Mouse (Mus musculus): ENCODE data around the gene Sprr1a.
"Not testable (repeated sequence)": the region's sequence is repeated elsewhere in the genome, so short reads cannot be mapped to it uniquely, and the experiment has no call there.

Gene Sprr1a

GRCm38 (mm10) chr3:92485863-92486262 lies at the start of gene Sprr1a:
Gene Sprr1a (minus strand): TSS chr3:92485895.
- no peak for DNase-seq (ENCODE audit: low spot score in 2 of 2)

- DNase-seq (ENCODE audit: low spot score in 2 of 2) = no peak
Observed at GRCm38 (mm10) chr3:92534411-92534810, 48.7 kb upstream of the Sprr1a start, which contains the start of gene 2310046K23Rik. Gene 2310046K23Rik (minus strand): TSS chr3:92534511.

GRCm38 (mm10) chr3:92512325-92512724 lies 26.6 kb upstream of the Sprr1a start:
- DNase-seq (ENCODE audit: low spot score in 2 of 2) = no peak

GRCm38 (mm10) chr3:92510786-92511185 lies 25.1 kb upstream of the Sprr1a start:
- no peak for DNase-seq (ENCODE audit: low spot score in 2 of 2)

- DNase-seq (ENCODE audit: low spot score in 2 of 2) = no peak
Observed at GRCm38 (mm10) chr3:92508185-92508584, 22.5 kb upstream of the Sprr1a start.

GRCm38 (mm10) chr3:92503528-92503927 lies 17.8 kb upstream of the Sprr1a start:
- no peak for DNase-seq (ENCODE audit: low spot score in 2 of 2)

GRCm38 (mm10) chr3:92500393-92500792 lies 14.7 kb upstream of the Sprr1a start, which contains the start of gene Sprr4:
Gene Sprr4 (minus strand): TSS chr3:92500493.
- no peak for DNase-seq (ENCODE audit: low spot score in 2 of 2)

- not testable (repeated sequence) for DNase-seq (ENCODE audit: low spot score in 2 of 2)
Observed at GRCm38 (mm10) chr3:92490262-92490661, 4.6 kb upstream of the Sprr1a start.

- no peak for DNase-seq (ENCODE audit: low spot score in 2 of 2)
Observed at GRCm38 (mm10) chr3:92486307-92486706, 612 bp upstream of the Sprr1a start.

- not testable (repeated sequence) for DNase-seq (ENCODE audit: low spot score in 2 of 2)
Observed at GRCm38 (mm10) chr3:92481249-92481648, 4.4 kb downstream of the Sprr1a start.

GRCm38 (mm10) chr3:92470111-92470510 lies 15.6 kb downstream of the Sprr1a start:
- DNase-seq (ENCODE audit: low spot score in 2 of 2) = no peak

GRCm38 (mm10) chr3:92467424-92467823 lies 18.3 kb downstream of the Sprr1a start:
- no peak for DNase-seq (ENCODE audit: low spot score in 2 of 2)

GRCm38 (mm10) chr3:92466576-92466975 lies 19.1 kb downstream of the Sprr1a start:
- DNase-seq (ENCODE audit: low spot score in 2 of 2) = no peak

- DNase-seq (ENCODE audit: low spot score in 2 of 2) = no peak
Observed at GRCm38 (mm10) chr3:92458620-92459019, 27.1 kb downstream of the Sprr1a start, which contains the start of gene Sprr3. Gene Sprr3 (minus strand): TSS chr3:92458720.

- no peak for DNase-seq (ENCODE audit: low spot score in 2 of 2)
Observed at GRCm38 (mm10) chr3:92455151-92455550, 30.5 kb downstream of the Sprr1a start.

- no peak for DNase-seq (ENCODE audit: low spot score in 2 of 2)
Observed at GRCm38 (mm10) chr3:92440177-92440576, 45.5 kb downstream of the Sprr1a start.

GRCm38 (mm10) chr3:92438689-92439088 lies 47.0 kb downstream of the Sprr1a start, which contains the start of gene Sprr1b:
Gene Sprr1b (minus strand): TSS chr3:92438789.
- DNase-seq (ENCODE audit: low spot score in 2 of 2) = no peak

Measured in frontal cortex, postnatal 10 days (tissue).